10 mouse cellular contexts compared by ENCODE assay signal in genomic region chr2:28195726-28196125, GRCm38 (mm10). TPM values are rescaled to one million over a fixed set of nuclear protein-coding genes. Genes with fewer than 3 reads are reported as not detected.
DNase-seq lines count a peak whose midpoint lies in the region; ATAC-seq and TF ChIP-seq lines count a peak whose summit lies in the region.
"Had no signal": no experiment of that assay in that cellular context is flagged by ENCODE, and none has a peak within 500 bp of the region (broad histone marks: within the 10 kb centered on the region; RNA-seq: fewer than 3 reads in every experiment).

No protein-coding gene starts in this region.

- no peak for TF ChIP-seq CTCF in cerebellum, adult 2 months (IDR thresholded peaks at IDR 0.05; ENCODE audit: borderline replicate concordance, insufficient read depth, low read depth, low read length)

- whole genome bisulfite sequencing in cerebellum, adult 2 months, result 11% methylated on average over 8 of the region's 8 CpGs
- WGBS in midbrain, embryonic 12.5 days, result 58% methylated on average over 8 of the region's 8 CpGs

- H3K4me3 ChIP-seq in cerebellum, adult 2 months (replicated peaks; ENCODE audit: insufficient read depth, low read depth, low read length), result peak overlapping the region; percentile 34
- no peak overlapping the region for H3K4me3 ChIP-seq in midbrain, embryonic 12.5 days
- H3K4me3 ChIP-seq: liver, embryonic 13.5 days had no signal

- peak in 1 of 2 experiments; percentile 48 for DNase-seq in cerebellum, adult 2 months
- peak; percentile 8 for DNase-seq in right cerebral cortex, postnatal 25 days
- no peak for DNase-seq in right cerebral cortex, postnatal 14 days
- no peak for DNase-seq in natural killer cell, adult 2 months (ENCODE audit: low spot score in 2 of 2)
- no peak for DNase-seq in c-Kit-positive CD71-positive TER-119-positive erythroid progenitor cells, embryonic 14.5 days (ENCODE audit: low spot score)
- DNase-seq in thymus, postnatal 14 days, result no peak
- DNase-seq: kidney, adult 9 months; liver, embryonic 13.5 days had no signal

- no peak for ATAC-seq in cerebellum, adult (ENCODE audit: insufficient number of reproducible peaks, low FRiP score, low TSS enrichment)
- no peak for ATAC-seq in midbrain, embryonic 12.5 days (ENCODE audit: low FRiP score, low read depth)

- H3K36me3 ChIP-seq in midbrain, embryonic 12.5 days, result no peaks in the 10 kb centered on the region
- H3K36me3 ChIP-seq: liver, embryonic 13.5 days had no signal

- H3K27me3 ChIP-seq in cerebellum, adult 2 months (ENCODE audit: control insufficient read depth, insufficient read depth, low read length), result no peaks in the 10 kb centered on the region
- 0 out of 2 replicates have a peak, but pooled peaks cover 18% of the 10 kb centered on the region for H3K27me3 ChIP-seq in midbrain, embryonic 12.5 days

- H3K4me2 ChIP-seq in midbrain, embryonic 12.5 days (replicated peaks), result peak overlapping the region; percentile 77
- H3K4me2 ChIP-seq: liver, embryonic 13.5 days had no signal

- peak overlapping the region; percentile 75 for H3K27ac ChIP-seq in cerebellum, adult 2 months (ENCODE audit: insufficient read depth, low read length)
- H3K27ac ChIP-seq in midbrain, embryonic 12.5 days (replicated peaks), result no peak overlapping the region; the same call in 1 of the 2 replicates
- H3K27ac ChIP-seq: liver, embryonic 13.5 days had no signal

- H3K4me1 ChIP-seq in cerebellum, adult 2 months (ENCODE audit: control insufficient read depth, insufficient read depth, low read length), result peaks cover 60% of the 10 kb centered on the region
- peaks cover 40% of the 10 kb centered on the region for H3K4me1 ChIP-seq in midbrain, embryonic 12.5 days

- H3K9ac ChIP-seq in midbrain, embryonic 12.5 days (replicated peaks), result no peak overlapping the region
- H3K9ac ChIP-seq: liver, embryonic 13.5 days had no signal

- no peak for TF ChIP-seq POLR2A in cerebellum, adult 2 months (IDR thresholded peaks at IDR 0.05; ENCODE audit: borderline replicate concordance, insufficient read depth, low read length)

- H3K9me3 ChIP-seq in midbrain, embryonic 12.5 days, result no peaks in the 10 kb centered on the region
- H3K9me3 ChIP-seq: liver, embryonic 13.5 days had no signal

RNA-seq across cellular contexts. Expression of gene Olfm1, which starts 2.9 kb away (rescaled TPM):
- polyA plus RNA-seq in cerebellum, adult 2 months (2012; rRNA removed), result 567 and 588 TPM in 2 replicates
- 105 and 125 TPM in 2 replicates for polyA plus RNA-seq in midbrain, embryonic 12.5 days (2016; fragmentation: Nextera tagmentation; extraction: Ambion mirVana)
